Mouse (Mus musculus) CH12.LX (cell line): ENCODE measurements at regions not wholly inside any gene's neighbourhood (a gene's known extent, or its start where the extent isn't known, plus 50 kb on each side); places are given as distances from the start of the nearest gene placed in this dataset.

Experiments
- E2F4 ChIP-seq: IDR thresholded peaks from 2 replicates; pipeline ENCODE4 v1.6.1; 2011; ENCODE audit warnings: low read depth, low read length, improper control_type of control experiment; ENCODE audit not compliant: insufficient replicate concordance
- EP300 ChIP-seq: IDR thresholded peaks from 2 replicates; pipeline ENCODE4 v1.6.1; 2011; ENCODE audit warnings: low read length, improper control_type of control experiment
- RAD21 ChIP-seq: IDR thresholded peaks from 2 replicates; pipeline ENCODE4 v1.6.1; 2011; ENCODE audit warnings: low read depth, mild to moderate bottlenecking, low read length, improper control_type of control experiment, moderate library complexity
- ZKSCAN1 ChIP-seq: IDR thresholded peaks from 2 replicates; pipeline ENCODE4 v1.6.1; 2012; ENCODE audit warnings: low read depth, inconsistent platforms, low read length, improper control_type of control experiment, borderline replicate concordance

DNA sequence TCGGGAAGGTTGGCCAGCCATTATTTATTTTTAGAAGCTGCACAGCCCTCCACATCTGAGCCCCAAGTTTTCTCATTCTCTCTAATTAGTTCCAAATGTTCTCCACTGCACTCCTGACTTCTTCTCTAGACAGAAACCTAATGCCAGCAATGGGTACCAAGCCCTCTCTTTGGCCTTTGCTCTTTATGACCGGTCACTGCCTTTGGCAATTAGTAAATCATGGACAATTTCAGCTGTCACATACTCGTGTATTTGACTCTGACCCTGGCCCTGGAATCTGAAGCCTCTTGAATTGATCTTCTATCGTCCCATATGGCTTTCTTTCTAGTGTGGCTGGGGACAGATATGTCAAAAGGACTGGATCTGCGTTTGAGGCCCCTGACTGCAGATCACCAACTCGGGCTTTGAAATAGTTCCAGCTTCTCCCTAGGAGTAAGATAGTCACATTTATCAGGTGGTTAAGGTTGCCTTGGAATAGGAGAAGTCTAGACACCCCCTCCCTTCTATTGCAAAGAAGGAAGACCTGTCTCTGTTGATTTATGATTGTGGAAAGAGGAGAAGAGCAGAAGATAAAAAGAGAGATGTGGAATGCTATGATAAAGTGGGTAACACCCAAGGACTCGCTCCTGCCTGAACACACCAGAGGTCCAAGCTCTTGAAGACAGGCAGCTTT lies 553.2 kb upstream of the Zfp462 start:
- TF ChIP-seq EP300 (no peak), RAD21 (no peak), ZKSCAN1 (no peak), E2F4 (no peak)
